Mouse (Mus musculus) ES-E14 (cell line): ENCODE measurements at regions not wholly inside any gene's neighbourhood (a gene's known extent, or its start where the extent isn't known, plus 50 kb on each side); places are given as distances from the start of the nearest gene placed in this dataset.
A peak's percentile ranks its signal among the peaks of the same experiment; 100 is the strongest.

Experiments
- MAFK ChIP-seq: IDR thresholded peaks from 2 replicates; pipeline ENCODE4 v1.6.1; 2014; ENCODE audit warnings: mild to moderate bottlenecking, low read depth, low read length, inconsistent platforms; ENCODE audit not compliant: insufficient read depth
- ZNF384 ChIP-seq: IDR thresholded peaks from 2 replicates; pipeline ENCODE4 v1.6.1; 2012; ENCODE audit warnings: low read depth, low read length, inconsistent platforms

- no peak for TF ChIP-seq ZNF384
- TF ChIP-seq MAFK: peak; percentile 84
Observed at GRCm38 (mm10) chr1:79197682-79198081, 242.2 kb downstream of the Scg2 start.
